ENCODE assay signal across 19 mouse cellular contexts in the genomic region with DNA sequence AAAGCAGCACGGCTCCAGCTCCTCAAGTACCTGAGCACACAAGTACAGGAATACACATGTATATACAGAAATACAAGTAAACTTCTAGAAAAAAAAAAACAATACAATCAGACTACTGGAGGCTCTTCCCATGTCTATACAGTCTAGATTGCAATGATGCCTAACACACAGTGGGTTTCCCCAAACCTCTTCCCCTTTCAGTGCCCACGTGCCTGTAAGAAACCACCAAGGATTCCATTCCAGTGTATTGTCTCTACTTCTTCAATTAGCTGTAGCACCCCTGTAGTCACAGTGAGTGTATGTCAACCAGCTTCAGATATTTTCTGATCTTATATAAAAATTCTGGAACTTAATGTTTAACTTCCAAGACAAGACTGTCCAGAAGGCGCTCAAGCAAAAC. TPM values are rescaled to one million over a fixed set of nuclear protein-coding genes. Genes with fewer than 3 reads are reported as not detected.
DNase-seq lines count a peak whose midpoint lies in the region; TF ChIP-seq lines count a peak whose summit lies in the region.
"Had no signal": no experiment of that assay in that cellular context is flagged by ENCODE, and none has a peak within 500 bp of the region (broad histone marks: within the 10 kb centered on the region; RNA-seq: fewer than 3 reads in every experiment).

No protein-coding gene starts in this region.

- H3K36me3 ChIP-seq in spleen, adult 2 months (ENCODE audit: control insufficient read depth, insufficient read depth, low read length): no peaks in the 10 kb centered on the region
- no peaks in the 10 kb centered on the region for H3K36me3 ChIP-seq in macrophage (ENCODE audit: inconsistent target)
- H3K36me3 ChIP-seq: heart, embryonic 13.5 days; limb, embryonic 15.5 days; liver, embryonic 15.5 days had no signal

- H3K27me3 ChIP-seq in spleen, adult 2 months (ENCODE audit: control insufficient read depth, insufficient read depth, low read length): no peaks in the 10 kb centered on the region
- H3K27me3 ChIP-seq: heart, embryonic 13.5 days; limb, embryonic 15.5 days; liver, embryonic 15.5 days; megakaryocyte, embryonic 14.5 days had no signal

- WGBS in spleen, adult 2 months: 63% methylated on average over 3 of the region's 3 CpGs
- WGBS in macrophage (ENCODE audit: missing documents): 46% methylated on average over 3 of the region's 3 CpGs

- H3K79me2 ChIP-seq in macrophage (ENCODE audit: inconsistent target): peaks cover 17% of the 10 kb centered on the region

- no peak overlapping the region for H3K27ac ChIP-seq in spleen, adult 2 months (ENCODE audit: insufficient read depth, low read length)
- peak overlapping the region; percentile 98 for H3K27ac ChIP-seq in macrophage
- H3K27ac ChIP-seq: layer of hippocampus, adult 2 months; limb, embryonic 15.5 days; stomach, postnatal 0 days had no signal

- H3K4me3 ChIP-seq in spleen, adult 2 months (ENCODE audit: extremely low read depth, insufficient read depth, insufficient read length): no peak overlapping the region
- H3K4me3 ChIP-seq in macrophage (ENCODE audit: inconsistent target): no peak overlapping the region
- H3K4me3 ChIP-seq: heart, embryonic 13.5 days; layer of hippocampus, adult 2 months; limb, embryonic 15.5 days; liver, embryonic 15.5 days; megakaryocyte, embryonic 14.5 days had no signal

- TF ChIP-seq CTCF in spleen, adult 2 months (IDR thresholded peaks at IDR 0.05; ENCODE audit: extremely low read depth, insufficient read depth, insufficient read length, insufficient replicate concordance): no peak

- DNase-seq in heart, adult 11 months: peak; percentile 80
- DNase-seq in heart, adult 8-10 months (ENCODE audit: low spot score): no peak
- DNase-seq in spleen, adult 2 months (ENCODE audit: low read depth in 1 of 2, low spot score in 2 of 2): peak; percentile 21 to 61
- DNase-seq in spleen, adult 12 weeks (ENCODE audit: low spot score): no peak
- DNase-seq in layer of hippocampus, adult 18-20 months (ENCODE audit: low spot score in 2 of 2): no peak
- no peak for DNase-seq in cerebellum, postnatal 10 days
- no peak for DNase-seq in left cerebral cortex, adult 9 months (ENCODE audit: low spot score in 2 of 2)
- DNase-seq: heart, postnatal 36 days; kidney, adult 11 months; layer of hippocampus, postnatal 36 days; midbrain, embryonic 14.5 days; spleen, adult 18-20 months had no signal

- no peak for TF ChIP-seq POLR2A in spleen, adult 2 months (IDR thresholded peaks at IDR 0.05; ENCODE audit: low read depth, low read length)

- H3K4me1 ChIP-seq in spleen, adult 2 months (ENCODE audit: control insufficient read depth, insufficient read depth, insufficient read length): peaks cover 3% of the 10 kb centered on the region

RNA-seq across cellular contexts. Expression of a gene that starts 1.8 kb away (rescaled TPM):
- total RNA-seq in heart, adult 8-10 months (2022): 10 to 100 TPM; 24.5 to 31.5 (median 28.2) TPM
- 12.2 and 12.7 TPM in 2 replicates for polyA plus RNA-seq in spleen, adult 2 months (2012; rRNA removed)
- total RNA-seq in macrophage (2018; cell fraction: chromatin; rRNA removed): 100 to 1,000 TPM in 12 of 26 experiments, 10 to 100 TPM in 14; 50.2 to 185 (median 97.3) TPM
- 10 to 100 TPM; 53.8 to 87.8 (median 73.5) TPM for total RNA-seq in macrophage (2018; cell fraction: cytosol; rRNA removed)
- total RNA-seq in macrophage (2018; cell fraction: nucleus; rRNA removed): 100 to 1,000 TPM in 2 of 26 experiments, 10 to 100 TPM in 24; 53.2 to 115 (median 85.2) TPM
- polyA plus RNA-seq in macrophage (2018): 25.3 to 34.3 TPM (median 28.7 TPM) in 3 replicates
- 10 to 100 TPM; 53.5 to 54.1 TPM for total RNA-seq in layer of hippocampus, adult 18-20 months (2021)

Comparison
In these comparisons a context has a peak if more than half of its experiments do, and no peak if none do; other contexts are left out.
1. DNase-seq: peak in heart, adult 11 months (single experiment) and spleen, adult 2 months (2 of 2); none in heart, adult 8-10 months (single experiment), spleen, adult 12 weeks (single experiment), layer of hippocampus, adult 18-20 months (0 of 2), cerebellum, postnatal 10 days (0 of 2) and left cerebral cortex, adult 9 months (0 of 2).